Mouse (Mus musculus): ENCODE measurements at regions not wholly inside any gene's neighbourhood (a gene's known extent, or its start where the extent isn't known, plus 50 kb on each side); places are given as distances from the start of the nearest gene placed in this dataset.

DNA sequence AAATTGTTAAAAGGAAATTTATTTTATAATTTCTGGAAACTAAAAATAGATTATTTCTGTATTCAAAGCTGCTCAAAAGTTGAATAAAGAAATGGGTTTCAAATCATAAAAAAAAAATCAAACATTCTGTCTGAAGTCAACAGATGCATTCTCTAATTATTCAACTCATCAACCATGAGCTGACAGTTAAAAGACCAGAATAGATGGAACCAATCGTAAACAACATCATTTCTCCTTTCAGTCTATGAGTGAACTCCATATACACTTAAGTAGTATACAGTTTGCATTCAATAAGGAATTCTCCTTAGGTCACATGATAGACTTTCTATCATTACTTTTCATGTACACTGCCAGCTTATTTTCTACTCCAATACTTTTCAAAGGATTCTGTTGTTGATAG, 2308.0 kb downstream of the Pcdh9 start:
- ATAC-seq (ENCODE audit: low FRiP score, low read depth) (no peak), DNase-seq (ENCODE audit: low spot score) (no peak)
- Histone ChIP-seq H3K4me2 (replicated peaks; ENCODE audit: low read depth, low read length, severe bottlenecking) (no peak overlapping the region), H3K27me3 (ENCODE audit: control insufficient read depth, insufficient read depth, low read length) (no peaks in the 10 kb centered on the region), H3K4me3 (replicated peaks; ENCODE audit: low read length) (no peak overlapping the region), H3K27ac (replicated peaks; ENCODE audit: low read depth, low read length) (no peak overlapping the region), H3K9me3 (ENCODE audit: control insufficient read depth, low read length) (no peaks in the 10 kb centered on the region), H3K4me1 (ENCODE audit: control insufficient read depth, insufficient read depth, low read length) (no peaks in the 10 kb centered on the region), H3K36me3 (ENCODE audit: control insufficient read depth, insufficient read depth, low read length) (no peaks in the 10 kb centered on the region), H3K9ac (ENCODE audit: low read depth, low read length, severe bottlenecking) (no peak overlapping the region)
- WGBS, result 87% methylated on average over 1 of the region's 1 CpGs
- TF ChIP-seq POLR2A (IDR thresholded peaks at IDR 0.05; ENCODE audit: borderline replicate concordance, extremely low read depth, insufficient read depth, insufficient read length), result no peak

DNA sequence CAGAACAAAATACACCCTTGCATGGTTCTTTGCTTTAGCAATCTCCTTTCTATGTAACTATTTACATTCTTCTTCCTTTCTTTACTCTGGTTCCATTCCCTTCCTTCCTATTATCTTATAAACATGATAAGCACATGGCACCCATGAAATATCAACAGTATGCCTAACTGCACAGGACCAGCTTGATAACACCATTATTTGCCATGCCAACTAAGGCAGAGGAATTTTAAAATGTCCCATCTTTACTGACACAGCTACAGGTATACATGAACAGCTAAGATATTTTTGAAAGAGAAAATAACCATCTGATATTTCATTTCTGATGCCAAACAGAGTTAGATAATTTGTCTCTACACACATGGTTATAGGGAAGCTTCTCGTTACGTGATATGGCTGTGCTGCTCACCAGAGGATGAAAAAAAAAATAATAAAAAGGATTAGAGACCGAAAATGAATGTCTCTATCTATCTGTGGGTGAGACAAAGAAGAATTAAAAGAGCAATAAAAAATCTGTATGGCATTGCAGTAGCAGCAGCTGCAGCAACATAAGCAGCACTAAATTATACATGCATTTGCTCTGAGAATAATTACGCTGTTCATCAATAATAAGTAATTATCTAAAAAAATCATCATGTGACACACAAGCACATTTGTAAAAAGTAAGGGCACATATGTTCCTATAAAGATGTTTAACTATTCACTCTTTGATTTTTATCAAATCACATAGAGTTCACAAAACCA, 2308.6 kb downstream of the Pcdh9 start:
- Histone ChIP-seq H3K4me1 (ENCODE audit: control insufficient read depth, insufficient read depth, low read length) (no peaks in the 10 kb centered on the region), H3K4me2 (replicated peaks; ENCODE audit: low read depth, low read length, severe bottlenecking) (no peak overlapping the region), H3K9me3 (ENCODE audit: control insufficient read depth, low read length) (no peaks in the 10 kb centered on the region), H3K27me3 (ENCODE audit: control insufficient read depth, insufficient read depth, low read length) (no peaks in the 10 kb centered on the region), H3K9ac (ENCODE audit: low read depth, low read length, severe bottlenecking) (no peak overlapping the region), H3K4me3 (replicated peaks; ENCODE audit: low read length) (no peak overlapping the region), H3K36me3 (ENCODE audit: control insufficient read depth, insufficient read depth, low read length) (no peaks in the 10 kb centered on the region), H3K27ac (replicated peaks; ENCODE audit: low read depth, low read length) (no peak overlapping the region)
- no peak for ATAC-seq (ENCODE audit: low FRiP score, low read depth)
- no peak for DNase-seq (ENCODE audit: low spot score)
- 86% methylated on average over 4 of the region's 4 CpGs for WGBS
- TF ChIP-seq POLR2A (IDR thresholded peaks at IDR 0.05; ENCODE audit: borderline replicate concordance, extremely low read depth, insufficient read depth, insufficient read length), result no peak

DNA sequence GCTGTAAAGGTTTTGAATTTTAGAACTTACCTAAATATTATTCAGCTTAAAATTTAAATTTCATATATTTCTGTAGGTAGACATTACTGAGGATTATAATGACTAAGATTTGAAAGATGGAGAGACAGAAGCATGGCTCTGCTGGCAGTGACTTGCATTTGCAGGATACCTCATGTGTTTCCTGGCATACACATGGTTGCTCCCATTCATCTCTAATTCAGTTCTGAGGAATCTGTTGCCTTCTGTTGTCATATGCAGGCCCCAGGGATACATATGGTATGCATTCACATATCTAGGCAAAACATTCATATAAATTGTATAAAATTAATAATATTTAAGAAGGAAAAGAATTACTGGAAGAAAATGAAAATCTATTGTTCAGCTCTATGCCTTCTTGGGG, 2321.4 kb downstream of the Pcdh9 start:
- TF ChIP-seq POLR2A (IDR thresholded peaks at IDR 0.05; ENCODE audit: borderline replicate concordance, extremely low read depth, insufficient read depth, insufficient read length), result no peak
- Histone ChIP-seq H3K4me1 (ENCODE audit: control insufficient read depth, insufficient read depth, low read length) (no peaks in the 10 kb centered on the region), H3K4me2 (replicated peaks; ENCODE audit: low read depth, low read length, severe bottlenecking) (no peak overlapping the region), H3K9ac (ENCODE audit: low read depth, low read length, severe bottlenecking) (no peak overlapping the region), H3K27me3 (ENCODE audit: control insufficient read depth, insufficient read depth, low read length) (no peaks in the 10 kb centered on the region), H3K27ac (replicated peaks; ENCODE audit: low read depth, low read length) (no peak overlapping the region), H3K9me3 (ENCODE audit: control insufficient read depth, low read length) (no peaks in the 10 kb centered on the region), H3K4me3 (replicated peaks; ENCODE audit: low read length) (no peak overlapping the region), H3K36me3 (ENCODE audit: control insufficient read depth, insufficient read depth, low read length) (no peaks in the 10 kb centered on the region)
- no peak for DNase-seq (ENCODE audit: low spot score)
- no peak for ATAC-seq (ENCODE audit: low FRiP score, low read depth)

DNA sequence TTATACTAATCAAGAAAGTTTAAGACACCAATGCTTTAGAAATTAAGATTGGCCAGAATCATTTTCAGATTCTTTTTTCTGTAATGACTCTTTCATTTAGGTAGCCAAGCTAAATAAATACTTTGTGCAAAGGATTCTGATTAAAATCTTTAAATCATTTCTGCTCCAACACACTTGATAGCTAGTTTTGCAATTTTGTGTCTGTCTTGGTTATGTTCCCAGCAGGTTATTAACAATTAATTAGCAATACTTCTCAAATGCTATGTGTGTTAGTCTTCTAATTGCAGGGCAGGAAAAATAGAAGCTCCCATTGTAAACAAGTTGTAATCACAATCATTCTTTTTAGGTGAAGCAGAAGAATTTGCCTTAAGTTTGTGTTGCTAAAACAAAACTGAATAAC, 2351.3 kb downstream of the Pcdh9 start:
- H3K9ac ChIP-seq (ENCODE audit: low read depth, low read length, severe bottlenecking), result no peak overlapping the region
- no peak for TF ChIP-seq POLR2A (IDR thresholded peaks at IDR 0.05; ENCODE audit: borderline replicate concordance, extremely low read depth, insufficient read depth, insufficient read length)
- H3K4me2 ChIP-seq (replicated peaks; ENCODE audit: low read depth, low read length, severe bottlenecking), result no peak overlapping the region
- no peaks in the 10 kb centered on the region for H3K36me3 ChIP-seq (ENCODE audit: control insufficient read depth, insufficient read depth, low read length)
- H3K27me3 ChIP-seq (ENCODE audit: control insufficient read depth, insufficient read depth, low read length), result no peaks in the 10 kb centered on the region
- DNase-seq (ENCODE audit: low spot score) (no peak), ATAC-seq (ENCODE audit: low FRiP score, low read depth) (no peak)
- H3K9me3 ChIP-seq (ENCODE audit: control insufficient read depth, low read length), result no peaks in the 10 kb centered on the region
- H3K4me3 ChIP-seq (replicated peaks; ENCODE audit: low read length), result no peak overlapping the region
- H3K4me1 ChIP-seq (ENCODE audit: control insufficient read depth, insufficient read depth, low read length), result no peaks in the 10 kb centered on the region
- no peak overlapping the region for H3K27ac ChIP-seq (replicated peaks; ENCODE audit: low read depth, low read length)

DNA sequence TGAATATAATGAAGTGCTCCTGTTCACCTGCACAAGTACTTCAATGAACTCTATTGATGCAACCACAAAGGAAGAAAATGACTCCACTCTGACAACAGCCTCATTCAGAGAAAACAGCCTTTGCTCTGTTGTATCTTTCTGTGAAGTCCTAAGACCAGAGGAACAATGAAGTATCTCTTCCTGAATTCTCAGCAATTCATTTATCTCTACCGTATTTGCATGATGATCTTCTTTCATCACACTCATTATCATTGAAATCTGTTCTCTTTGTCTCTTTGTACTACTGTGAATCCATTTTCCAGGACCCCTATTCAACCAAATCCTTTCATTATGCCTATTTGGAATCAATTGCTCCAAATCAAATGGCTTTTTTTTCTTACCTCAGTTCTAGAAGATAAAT, 2355.5 kb downstream of the Pcdh9 start:
- H3K36me3 ChIP-seq (ENCODE audit: control insufficient read depth, insufficient read depth, low read length), result no peaks in the 10 kb centered on the region
- no peak overlapping the region for H3K4me2 ChIP-seq (replicated peaks; ENCODE audit: low read depth, low read length, severe bottlenecking)
- no peak overlapping the region for H3K27ac ChIP-seq (replicated peaks; ENCODE audit: low read depth, low read length)
- no peak for DNase-seq (ENCODE audit: low spot score)
- no peaks in the 10 kb centered on the region for H3K9me3 ChIP-seq (ENCODE audit: control insufficient read depth, low read length)
- no peak for ATAC-seq (ENCODE audit: low FRiP score, low read depth)
- H3K4me3 ChIP-seq (replicated peaks; ENCODE audit: low read length), result no peak overlapping the region
- no peaks in the 10 kb centered on the region for H3K4me1 ChIP-seq (ENCODE audit: control insufficient read depth, insufficient read depth, low read length)
- H3K27me3 ChIP-seq (ENCODE audit: control insufficient read depth, insufficient read depth, low read length), result no peaks in the 10 kb centered on the region
- WGBS, result 75% methylated on average over 1 of the region's 1 CpGs
- H3K9ac ChIP-seq (ENCODE audit: low read depth, low read length, severe bottlenecking), result no peak overlapping the region
- no peak for TF ChIP-seq POLR2A (IDR thresholded peaks at IDR 0.05; ENCODE audit: borderline replicate concordance, extremely low read depth, insufficient read depth, insufficient read length)

DNA sequence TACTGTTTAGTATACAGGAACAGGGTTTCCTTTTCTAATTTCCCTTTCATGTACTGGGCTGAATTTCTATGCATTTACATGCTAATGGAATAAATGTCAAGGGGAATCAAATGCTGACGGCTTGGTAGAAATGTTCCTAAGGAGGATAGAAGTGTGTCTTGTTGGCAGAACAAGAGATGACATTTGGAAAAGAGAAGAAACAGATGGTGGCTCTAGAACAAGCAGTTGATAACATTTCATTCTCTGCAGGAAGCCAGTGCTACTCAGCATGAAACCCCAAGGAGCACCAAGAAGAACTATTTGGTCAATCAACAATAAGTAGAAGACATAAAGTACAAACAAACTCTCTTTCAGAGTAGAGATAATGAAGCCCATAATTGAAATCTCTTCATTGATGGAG, 2392.0 kb downstream of the Pcdh9 start:
- Histone ChIP-seq H3K27ac (replicated peaks; ENCODE audit: low read depth, low read length) (no peak overlapping the region), H3K4me3 (replicated peaks; ENCODE audit: low read length) (no peak overlapping the region), H3K4me2 (replicated peaks; ENCODE audit: low read depth, low read length, severe bottlenecking) (no peak overlapping the region), H3K27me3 (ENCODE audit: control insufficient read depth, insufficient read depth, low read length) (no peaks in the 10 kb centered on the region), H3K9ac (ENCODE audit: low read depth, low read length, severe bottlenecking) (no peak overlapping the region), H3K9me3 (ENCODE audit: control insufficient read depth, low read length) (no peaks in the 10 kb centered on the region), H3K36me3 (ENCODE audit: control insufficient read depth, insufficient read depth, low read length) (no peaks in the 10 kb centered on the region), H3K4me1 (ENCODE audit: control insufficient read depth, insufficient read depth, low read length) (no peaks in the 10 kb centered on the region)
- ATAC-seq (ENCODE audit: low FRiP score, low read depth), result no peak
- no peak for DNase-seq (ENCODE audit: low spot score)
- 66% methylated on average over 1 of the region's 1 CpGs for WGBS
- TF ChIP-seq POLR2A (IDR thresholded peaks at IDR 0.05; ENCODE audit: borderline replicate concordance, extremely low read depth, insufficient read depth, insufficient read length), result no peak
